Comparison of ENCODE assay signal across 13 mouse cellular contexts in the genomic region with DNA sequence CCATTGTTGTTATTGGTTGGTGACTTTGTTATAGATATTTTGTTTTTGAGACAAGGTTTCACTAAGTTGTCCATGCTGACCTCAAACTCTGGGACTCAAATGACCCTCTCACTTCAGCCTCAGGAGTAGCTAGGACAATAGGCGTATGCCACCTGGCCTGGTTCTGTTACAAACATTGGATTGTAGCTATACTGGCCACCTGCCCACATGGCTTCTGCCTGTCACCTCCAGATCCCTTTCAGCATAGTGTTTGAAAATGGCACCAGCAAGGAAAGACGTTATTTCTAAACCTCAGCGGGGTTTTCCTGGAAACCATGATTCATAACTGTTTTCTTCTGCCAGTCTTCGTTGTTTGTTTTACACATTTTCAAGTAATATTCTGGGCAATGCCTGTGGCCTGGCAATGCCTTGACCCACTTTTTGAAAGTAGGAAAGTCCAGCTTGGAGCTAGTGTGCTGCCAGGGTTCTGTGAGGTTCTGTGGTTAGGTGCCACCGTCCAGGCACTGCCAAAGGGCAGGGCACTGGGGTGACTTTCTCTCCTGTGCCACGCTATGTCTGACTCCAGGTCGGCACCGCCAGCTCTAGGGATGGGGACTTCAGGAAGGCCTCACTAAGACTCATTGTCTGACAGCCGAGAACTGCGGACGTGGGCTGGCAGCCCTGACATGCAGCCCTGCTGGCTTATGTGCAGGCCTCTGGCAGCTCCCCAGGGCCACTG. TPM values are rescaled to one million over a fixed set of nuclear protein-coding genes. Genes with fewer than 3 reads are reported as not detected.
DNase-seq lines count a peak whose midpoint lies in the region; ATAC-seq lines count a peak whose summit lies in the region.
"Had no signal": no experiment of that assay in that cellular context is flagged by ENCODE, and none has a peak within 500 bp of the region (broad histone marks: within the 10 kb centered on the region; RNA-seq: fewer than 3 reads in every experiment).

No protein-coding gene starts in this region.

- ATAC-seq in cerebellum, adult (ENCODE audit: insufficient number of reproducible peaks, low FRiP score, low TSS enrichment) = no peak
- no peak for ATAC-seq in granulocyte monocyte progenitor cell, adult 5-6 weeks (replicated peaks; ENCODE audit: poor library complexity, severe bottlenecking)
- ATAC-seq in megakaryocyte, adult 5-6 weeks (ENCODE audit: poor library complexity, severe bottlenecking) = no peak
- ATAC-seq: forebrain, embryonic 15.5 days; Patski had no signal

- DNase-seq in cerebellum, adult 11 months = peak; percentile 28
- peak; percentile 37 to 40 for DNase-seq in lung, adult 18-20 months
- DNase-seq in lung, postnatal 14 days = no peak
- DNase-seq in cerebellum, postnatal 10 days = peak; percentile 59 to 72
- DNase-seq in right cerebral cortex, postnatal 14 days = peak; percentile 22
- DNase-seq: thymus, postnatal 36 days had no signal

RNA-seq across cellular contexts. Expression of a gene that starts 10.3 kb away (rescaled TPM):
- not detected in 2 replicates for total RNA-seq in granulocyte monocyte progenitor cell, adult 5-6 weeks (2014; fragmentation: Nextera tagmentation)
- total RNA-seq in granulocyte monocyte progenitor cell, adult 5-6 weeks (2017) = not detected in 2 replicates
- total RNA-seq in megakaryocyte, adult 5-6 weeks (2015) = 0.51 TPM in 1 of 2 replicates, not detected in the other
- total RNA-seq in megakaryocyte, adult 5-6 weeks (2017) = not detected in 2 replicates
- total RNA-seq: heart, postnatal 14 days; left cerebral cortex, postnatal 10 days had no signal

RNA-seq across cellular contexts. Expression of a gene that starts 25.4 kb away (rescaled TPM):
- not detected in 2 replicates for total RNA-seq in granulocyte monocyte progenitor cell, adult 5-6 weeks (2014; fragmentation: Nextera tagmentation)
- not detected in 2 replicates for total RNA-seq in granulocyte monocyte progenitor cell, adult 5-6 weeks (2017)
- total RNA-seq in megakaryocyte, adult 5-6 weeks (2015) = not detected in 2 replicates
- total RNA-seq in megakaryocyte, adult 5-6 weeks (2017) = not detected in 2 replicates
- total RNA-seq: left cerebral cortex, postnatal 10 days had no signal

RNA-seq across cellular contexts. Expression of a gene that starts 53.7 kb away (rescaled TPM):
- 4.2 TPM in 1 of 2 replicates, not detected in the other for total RNA-seq in granulocyte monocyte progenitor cell, adult 5-6 weeks (2014; fragmentation: Nextera tagmentation)
- 1.9 and 2.7 TPM in 2 replicates for total RNA-seq in granulocyte monocyte progenitor cell, adult 5-6 weeks (2017)
- 0.46 TPM in 1 of 2 replicates, not detected in the other for total RNA-seq in megakaryocyte, adult 5-6 weeks (2015)
- total RNA-seq in megakaryocyte, adult 5-6 weeks (2017) = 0.33 and 0.77 TPM in 2 replicates
